Comparison of ENCODE assay signal across 9 mouse cellular contexts in the genomic region with DNA sequence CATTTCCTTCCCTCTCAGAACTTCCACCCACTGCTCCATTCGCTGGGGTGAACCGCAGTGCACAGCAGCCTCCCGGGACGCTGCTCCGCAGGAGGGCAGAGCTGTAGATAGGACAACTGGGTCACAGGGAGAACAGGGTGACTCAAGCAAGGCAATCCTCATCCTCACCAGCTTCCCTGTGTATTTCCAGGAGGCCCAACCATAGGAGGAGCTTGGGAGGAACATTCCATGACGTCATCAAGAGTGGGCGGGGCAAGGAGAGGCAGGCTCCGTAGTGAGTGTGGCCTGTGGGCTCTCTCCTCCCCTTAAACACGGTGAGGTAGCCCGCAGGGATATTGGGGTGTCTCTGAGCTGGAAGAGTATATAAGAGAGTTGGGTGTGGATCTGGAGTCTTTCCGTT. TPM values are rescaled to one million over a fixed set of nuclear protein-coding genes. Genes with fewer than 3 reads are reported as not detected.
DNase-seq lines count a peak whose midpoint lies in the region; ATAC-seq and TF ChIP-seq lines count a peak whose summit lies in the region.
"Had no signal": no experiment of that assay in that cellular context is flagged by ENCODE, and none has a peak within 500 bp of the region (broad histone marks: within the 10 kb centered on the region; RNA-seq: fewer than 3 reads in every experiment).

No protein-coding gene starts in this region.

- peak; percentile 13 to 43 for DNase-seq in adrenal gland, adult (ENCODE audit: inconsistent age in 2 of 2, low spot score in 1 of 2)
- no peak for DNase-seq in adrenal gland, postnatal 4 days (ENCODE audit: low spot score in 2 of 2)
- DNase-seq in lung, postnatal 0 days (ENCODE audit: low spot score) = peak; percentile 28
- DNase-seq in lung, postnatal 25 days (ENCODE audit: low spot score) = no peak
- peak; percentile 64 to 68 for DNase-seq in right cerebral cortex, postnatal 10 days (ENCODE audit: low spot score in 2 of 2)
- DNase-seq in ovary, postnatal 14 days (ENCODE audit: low spot score) = no peak

- H3K9ac ChIP-seq in lung, postnatal 0 days (replicated peaks; ENCODE audit: low read depth) = no peak overlapping the region
- H3K9ac ChIP-seq in hindbrain, embryonic 16.5 days (ENCODE audit: low read depth, low read length) = no peak overlapping the region
- no peak overlapping the region for H3K9ac ChIP-seq in limb, embryonic 13.5 days

- no peaks in the 10 kb centered on the region for H3K4me1 ChIP-seq in lung, postnatal 0 days (ENCODE audit: insufficient read depth, low read depth, low read length)
- peaks cover 7% of the 10 kb centered on the region for H3K4me1 ChIP-seq in hindbrain, embryonic 16.5 days (ENCODE audit: control insufficient read depth, insufficient read depth, low read depth, low read length)
- H3K4me1 ChIP-seq in limb, embryonic 13.5 days = no peaks in the 10 kb centered on the region

- H3K27ac ChIP-seq in lung, postnatal 0 days (ENCODE audit: low read length) = no peak overlapping the region
- H3K27ac ChIP-seq in hindbrain, embryonic 16.5 days (ENCODE audit: low read depth, low read length) = peak overlapping the region; percentile 49; the same call in 1 of the 2 replicates
- no peak overlapping the region for H3K27ac ChIP-seq in limb, embryonic 13.5 days

- no peak for TF ChIP-seq EP300 in lung, postnatal 0 days (IDR thresholded peaks at IDR 0.05)

- no peaks in the 10 kb centered on the region for H3K9me3 ChIP-seq in lung, postnatal 0 days (ENCODE audit: low read length)
- H3K9me3 ChIP-seq in hindbrain, embryonic 16.5 days (ENCODE audit: control insufficient read depth, low read length) = no peaks in the 10 kb centered on the region
- no peaks in the 10 kb centered on the region for H3K9me3 ChIP-seq in limb, embryonic 13.5 days

- ATAC-seq in lung, postnatal 0 days = peak; percentile 41; the same call in 1 of the 2 replicates
- ATAC-seq in hindbrain, embryonic 16.5 days = peak; percentile 35
- ATAC-seq in limb, embryonic 13.5 days (ENCODE audit: low FRiP score, low read depth) = peak; percentile 28; the same call in 1 of the 2 replicates

- H3K4me3 ChIP-seq in lung, postnatal 0 days (ENCODE audit: low read depth, low read length) = no peak overlapping the region
- H3K4me3 ChIP-seq in hindbrain, embryonic 16.5 days (ENCODE audit: low read length) = no peak overlapping the region
- no peak overlapping the region for H3K4me3 ChIP-seq in limb, embryonic 13.5 days

- H3K36me3 ChIP-seq in lung, postnatal 0 days (ENCODE audit: insufficient read depth, low read length) = no peaks in the 10 kb centered on the region
- H3K36me3 ChIP-seq in hindbrain, embryonic 16.5 days (ENCODE audit: control insufficient read depth, insufficient read depth, low read length) = no peaks in the 10 kb centered on the region
- H3K36me3 ChIP-seq in limb, embryonic 13.5 days = no peaks in the 10 kb centered on the region

- H3K27me3 ChIP-seq in lung, postnatal 0 days (replicated peaks; ENCODE audit: insufficient read depth, low read length) = no peaks in the 10 kb centered on the region
- H3K27me3 ChIP-seq in hindbrain, embryonic 16.5 days (replicated peaks; ENCODE audit: control insufficient read depth, insufficient read depth, low read length) = no peaks in the 10 kb centered on the region
- H3K27me3 ChIP-seq in limb, embryonic 13.5 days = no peaks in the 10 kb centered on the region

- 38% methylated on average over 11 of the region's 11 CpGs for WGBS in lung, postnatal 0 days
- WGBS in hindbrain, embryonic 16.5 days = 32% methylated on average over 11 of the region's 11 CpGs
- 34% methylated on average over 11 of the region's 11 CpGs for WGBS in limb, embryonic 13.5 days

- TF ChIP-seq CTCF in lung, postnatal 0 days (IDR thresholded peaks at IDR 0.05) = no peak

- H3K4me2 ChIP-seq in lung, postnatal 0 days (replicated peaks; ENCODE audit: low read depth, low read length) = no peak overlapping the region
- H3K4me2 ChIP-seq in hindbrain, embryonic 16.5 days (ENCODE audit: low read length) = peak overlapping the region; percentile 31; the same call in 1 of the 2 replicates
- no peak overlapping the region; the same call in 1 of the 2 replicates for H3K4me2 ChIP-seq in limb, embryonic 13.5 days (replicated peaks)

RNA-seq across cellular contexts. Expression of gene Gm6588, which starts 44.3 kb away (rescaled TPM):
- not detected for total RNA-seq in adrenal gland, postnatal 4 days (2021)
- polyA plus RNA-seq in lung, postnatal 0 days (2015; fragmentation: Nextera tagmentation; extraction: Ambion mirVana) = not detected in 2 replicates
- 0.62 and 0.68 TPM in 2 replicates for polyA plus RNA-seq in hindbrain, embryonic 16.5 days (2015; fragmentation: Nextera tagmentation; extraction: Ambion mirVana)
- polyA plus RNA-seq in limb, embryonic 13.5 days (2015; fragmentation: Nextera tagmentation; extraction: Ambion mirVana) = 0.08 TPM in 1 of 2 replicates, not detected in the other
- total RNA-seq: liver, adult 2 months had no signal
- polyA plus RNA-seq: liver, adult 2 months had no signal

Comparison
In these comparisons a context has a peak if more than half of its experiments do, and no peak if none do; other contexts are left out.
1. DNase-seq: peak in adrenal gland, adult (2 of 2), lung, postnatal 0 days (single experiment) and right cerebral cortex, postnatal 10 days (2 of 2); none in adrenal gland, postnatal 4 days (0 of 2), lung, postnatal 25 days (single experiment) and ovary, postnatal 14 days (single experiment).
2. Peak in every context shown above with its lines, with median percentiles within 50 percentile points of each other: ATAC-seq.